Mouse (Mus musculus) CH12.LX (cell line): ENCODE data around the gene Efcab3.

Source experiments
- BHLHE40 ChIP-seq: IDR thresholded peaks from 2 replicates; pipeline ENCODE4 v1.6.1; 2011; ENCODE audit warnings: mild to moderate bottlenecking, low read depth, low read length, improper control_type of control experiment
- CHD2 ChIP-seq: IDR thresholded peaks from 2 replicates; pipeline ENCODE4 v1.6.1; 2011; ENCODE audit warnings: low read length, improper control_type of control experiment
- CTCF ChIP-seq, 2 experiments: IDR thresholded peaks in 1 of 2; conservative IDR thresholded peaks in 1 of 2; 2 replicates each; pipeline ENCODE4 v1.5.1; 2011 to 2012; ENCODE audit warnings: low read depth in 2 of 2, low read length in 2 of 2, improper control_type of control experiment in 1 of 2, inconsistent platforms in 1 of 2, mild to moderate bottlenecking in 1 of 2, moderate library complexity in 1 of 2
- EP300 ChIP-seq: IDR thresholded peaks from 2 replicates; pipeline ENCODE4 v1.6.1; 2011; ENCODE audit warnings: low read length, improper control_type of control experiment
- MAX ChIP-seq: IDR thresholded peaks from 2 replicates; pipeline ENCODE4 v1.6.1; 2011; ENCODE audit warnings: low read length, improper control_type of control experiment
- MAZ ChIP-seq: IDR thresholded peaks from 2 replicates; pipeline ENCODE4 v1.6.1; 2012; ENCODE audit warnings: low read depth, mild to moderate bottlenecking, inconsistent platforms, low read length, improper control_type of control experiment, moderate library complexity
- NRF1 ChIP-seq: IDR thresholded peaks from 2 replicates; pipeline ENCODE4 v1.6.1; 2014; ENCODE audit warnings: low read depth, mild to moderate bottlenecking, inconsistent platforms, low read length, improper control_type of control experiment, moderate library complexity
- POLR2A ChIP-seq: IDR thresholded peaks from 2 replicates; pipeline ENCODE4 v1.6.1; 2011; ENCODE audit warnings: low read depth, mild to moderate bottlenecking, improper control_type of control experiment, low read length
- USF2 ChIP-seq: conservative IDR thresholded peaks from 2 replicates; pipeline ENCODE4 v1.6.1; 2011; ENCODE audit warnings: low read depth, low read length, improper control_type of control experiment
- ZC3H11A ChIP-seq: IDR thresholded peaks from 2 replicates; pipeline ENCODE4 v1.6.1; 2012; ENCODE audit warnings: low read depth, mild to moderate bottlenecking, inconsistent platforms, low read length, improper control_type of control experiment

GRCm38 (mm10) chr11:105031103-105031502 lies 32.3 kb upstream of the Efcab3 start:
- no peak for TF ChIP-seq CHD2
- no peak for TF ChIP-seq POLR2A
- no peak for TF ChIP-seq USF2
- no peak for TF ChIP-seq ZC3H11A
- TF ChIP-seq EP300, result no peak
- no peak for TF ChIP-seq MAX
- TF ChIP-seq BHLHE40, result no peak
- no peak for TF ChIP-seq CTCF (conservative IDR thresholded peaks at IDR 0.05 in 1 of 2, IDR thresholded peaks at IDR 0.05 in 1 of 2; ENCODE audit: low read depth in 2 of 2, low read length in 2 of 2)
- no peak for TF ChIP-seq NRF1
- no peak for TF ChIP-seq MAZ
